Mouse (Mus musculus): ENCODE results near the gene Slc8a3.

Slc8a3 gene

DNA sequence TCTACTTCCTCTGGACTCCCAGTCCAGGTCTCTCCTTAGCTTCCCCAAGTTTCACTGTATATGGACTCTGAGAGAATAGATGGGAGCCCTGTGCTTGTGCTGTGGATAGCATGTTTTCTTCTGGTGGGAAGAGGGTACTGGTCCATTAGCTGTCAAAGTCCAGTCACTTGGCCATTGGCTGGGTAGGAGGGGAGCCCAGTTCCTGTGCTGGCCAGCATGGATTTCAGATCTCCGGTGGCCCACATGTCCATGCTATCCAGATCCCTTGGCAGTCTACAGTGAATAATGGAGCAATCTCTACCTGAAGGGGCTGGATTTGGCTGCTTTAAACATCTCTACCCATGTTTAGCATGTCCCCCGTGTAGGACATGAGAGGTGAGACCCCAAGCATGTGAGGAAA, 148.0 kb downstream of the Slc8a3 start:
- DNase-seq (ENCODE audit: low spot score in 2 of 2): no peak

DNA sequence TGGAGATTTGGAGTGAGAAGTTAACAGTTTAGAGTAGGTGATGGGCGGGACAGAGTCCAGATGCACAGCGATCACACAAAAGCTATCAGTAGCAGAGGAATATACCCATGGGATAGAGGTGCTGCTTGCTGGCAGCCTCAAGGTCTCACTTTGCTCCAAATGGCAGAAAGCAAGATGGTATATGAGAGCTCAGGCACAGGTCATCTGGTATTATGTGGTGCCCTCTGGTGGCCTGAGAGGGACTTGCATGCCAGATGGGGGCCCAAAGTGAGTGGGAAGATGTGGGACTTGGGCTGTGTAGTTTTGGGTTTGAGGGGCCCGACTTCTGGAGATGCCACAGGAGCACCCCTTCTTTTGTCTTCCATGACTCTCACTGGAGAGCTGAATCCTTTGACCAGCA, 150.9 kb downstream of the Slc8a3 start:
- peak; percentile 38 to 54 for DNase-seq (ENCODE audit: low spot score in 2 of 2)

DNA sequence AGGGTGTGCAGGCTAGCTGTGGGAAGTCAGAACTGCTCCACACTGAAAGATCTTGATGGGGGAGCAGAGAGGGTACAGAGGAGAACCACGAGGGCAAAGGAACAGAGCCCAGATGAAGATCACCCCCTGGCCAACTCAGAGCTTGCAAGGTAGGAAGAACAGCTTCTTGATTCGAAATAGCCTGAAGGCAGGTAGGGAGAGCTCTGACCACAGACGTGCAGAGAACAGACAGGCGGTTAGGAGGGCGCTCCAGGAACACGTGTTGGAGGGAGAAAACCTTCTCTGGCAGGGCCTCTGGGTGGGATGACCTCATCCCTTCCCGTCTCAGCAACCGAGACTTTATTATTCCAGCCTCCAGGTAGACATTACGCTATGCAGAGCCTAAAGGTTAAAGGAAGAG, 157.7 kb downstream of the Slc8a3 start:
- no peak for DNase-seq (ENCODE audit: low spot score in 2 of 2)

DNA sequence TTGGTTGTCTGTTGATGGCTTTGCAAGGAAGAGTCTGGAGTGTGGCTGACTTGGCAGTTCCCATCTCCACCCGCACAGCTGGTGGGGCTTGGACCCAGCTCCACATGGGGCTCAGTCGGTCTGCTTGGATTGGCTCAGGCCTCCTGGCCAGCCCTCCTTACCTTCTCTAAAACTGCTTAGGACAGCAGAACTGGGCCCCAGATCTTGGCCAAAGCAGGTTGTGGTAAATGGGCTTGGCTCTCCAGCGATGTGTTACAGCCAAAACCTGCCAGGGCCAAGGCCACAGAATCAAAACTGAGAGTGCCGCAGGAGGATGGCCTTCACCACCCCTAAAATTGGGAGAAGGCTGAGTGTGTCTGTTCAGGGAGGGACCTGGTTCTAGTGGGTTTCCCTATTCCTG, 159.1 kb downstream of the Slc8a3 start:
- DNase-seq (ENCODE audit: low spot score in 2 of 2): no peak

DNA sequence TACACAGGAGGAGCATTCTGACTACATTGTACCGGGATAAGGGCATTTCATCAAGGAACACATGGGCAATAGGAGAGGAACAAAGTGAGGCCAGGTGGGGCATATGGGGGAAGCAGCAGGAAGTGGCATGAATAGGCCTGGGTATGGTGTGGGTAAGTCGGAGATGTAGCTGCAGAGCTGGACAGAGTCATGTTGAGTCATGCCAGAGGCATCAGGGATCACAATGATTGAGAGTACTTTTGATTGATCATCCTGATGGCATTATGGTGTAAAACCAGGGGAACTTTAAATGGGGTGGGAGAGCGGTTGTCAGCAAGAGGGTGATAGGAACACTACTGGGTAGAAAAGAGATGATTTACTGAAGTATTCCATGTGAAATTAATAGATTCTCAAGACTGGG, 160.0 kb downstream of the Slc8a3 start:
- DNase-seq (ENCODE audit: low spot score in 2 of 2): no peak

DNA sequence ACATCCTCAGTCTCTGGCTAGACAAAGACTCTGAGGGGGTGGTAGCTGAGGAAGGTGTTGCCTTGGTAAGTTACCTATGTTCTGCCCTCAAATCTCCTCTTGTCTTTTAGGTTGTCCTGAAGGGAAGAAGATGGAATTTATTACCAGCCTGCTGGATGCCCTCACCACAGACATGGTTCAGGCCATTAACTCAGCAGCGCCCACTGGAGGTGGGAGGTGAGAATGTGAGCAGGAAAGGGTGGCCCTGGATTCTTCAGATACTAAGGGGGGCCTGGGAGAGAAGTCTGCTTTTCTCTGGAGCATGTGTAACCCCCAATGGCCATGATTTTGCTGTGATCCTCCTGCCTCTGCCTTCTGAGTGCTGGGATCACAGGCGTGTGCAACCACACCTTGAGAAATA, 162.9 kb downstream of the Slc8a3 start:
- DNase-seq (ENCODE audit: low spot score in 2 of 2): no peak

DNA sequence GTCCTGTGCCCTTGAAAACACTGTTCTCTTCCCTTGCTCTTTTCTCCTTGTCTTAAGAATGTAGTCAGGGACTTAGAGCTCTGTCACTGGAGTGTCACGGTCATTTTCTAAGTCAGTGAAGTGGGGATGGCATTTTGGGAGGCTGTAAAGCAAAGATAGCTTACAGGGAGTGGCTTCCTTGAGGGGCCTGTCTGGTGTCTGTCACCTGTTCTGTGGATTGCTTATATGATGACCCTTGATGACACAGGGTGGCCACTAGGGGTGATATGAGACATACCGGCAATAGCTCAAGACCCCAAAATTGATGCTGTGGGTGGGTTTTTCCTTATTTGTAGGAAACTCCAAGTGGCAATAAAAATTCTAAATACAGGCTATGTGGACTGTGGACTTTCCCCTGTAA, 164.5 kb downstream of the Slc8a3 start:
- no peak for DNase-seq (ENCODE audit: low spot score in 2 of 2)

DNA sequence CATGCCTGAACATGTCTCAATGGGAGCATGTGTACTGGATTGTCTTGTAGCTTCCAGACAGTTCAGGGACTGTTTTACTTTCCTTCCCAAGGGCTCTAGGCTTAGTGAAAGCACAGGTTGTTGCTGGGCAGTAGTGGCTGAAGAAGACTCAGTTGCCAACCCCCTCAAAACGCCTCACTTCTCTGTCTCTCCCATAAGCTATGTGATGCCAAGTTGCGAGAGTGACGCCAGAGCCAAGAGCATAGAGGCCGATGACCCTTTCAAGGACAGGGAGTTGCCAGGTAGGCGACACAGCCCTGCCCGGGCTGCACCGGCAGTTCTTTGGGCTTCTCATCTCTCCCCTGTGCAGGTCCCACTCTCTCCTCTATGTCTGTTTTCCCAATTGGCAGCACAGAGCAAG, 164.9 kb downstream of the Slc8a3 start:
- no peak for DNase-seq (ENCODE audit: low spot score in 2 of 2)

DNA sequence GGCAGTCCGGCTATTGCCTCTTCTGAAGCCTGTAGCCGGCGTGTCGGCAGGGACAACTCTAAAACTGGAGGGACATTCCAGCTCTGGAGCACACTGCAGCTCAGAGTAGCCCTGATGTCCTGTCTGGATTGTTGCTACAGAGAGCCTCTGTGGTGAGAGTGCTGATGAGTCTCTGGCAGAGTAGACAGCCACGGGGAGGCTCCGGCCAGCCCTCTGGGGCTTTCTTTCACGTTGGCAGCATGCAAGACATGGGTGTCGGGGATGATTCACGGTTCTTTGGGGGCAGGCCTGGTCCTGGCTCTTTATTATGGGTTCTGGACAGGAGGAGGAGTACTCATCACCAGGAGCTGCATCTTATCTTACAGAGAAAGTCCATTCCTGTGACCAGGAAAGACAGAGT, 165.8 kb downstream of the Slc8a3 start:
- DNase-seq (ENCODE audit: low spot score in 2 of 2): no peak

DNA sequence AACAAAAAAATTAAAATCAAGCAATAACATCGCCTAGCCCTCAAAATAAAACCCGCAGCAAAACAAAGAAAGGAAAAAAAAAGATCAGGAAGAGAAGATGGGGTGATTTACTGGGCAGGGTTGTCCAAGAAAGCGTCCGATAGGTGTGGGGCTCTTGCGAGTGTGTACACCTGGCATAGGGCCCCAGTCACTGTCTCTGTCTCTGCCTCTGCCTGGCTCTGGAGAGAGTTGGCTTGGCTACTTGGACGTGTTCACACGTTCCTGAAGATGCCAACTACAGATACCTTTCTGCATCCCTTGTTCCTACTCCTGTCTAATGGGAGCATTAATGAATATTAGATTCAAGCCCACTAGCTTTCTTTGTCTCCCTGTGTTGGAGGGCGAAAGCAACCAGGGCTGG, 166.4 kb downstream of the Slc8a3 start:
- DNase-seq (ENCODE audit: low spot score in 2 of 2): no peak

DNA sequence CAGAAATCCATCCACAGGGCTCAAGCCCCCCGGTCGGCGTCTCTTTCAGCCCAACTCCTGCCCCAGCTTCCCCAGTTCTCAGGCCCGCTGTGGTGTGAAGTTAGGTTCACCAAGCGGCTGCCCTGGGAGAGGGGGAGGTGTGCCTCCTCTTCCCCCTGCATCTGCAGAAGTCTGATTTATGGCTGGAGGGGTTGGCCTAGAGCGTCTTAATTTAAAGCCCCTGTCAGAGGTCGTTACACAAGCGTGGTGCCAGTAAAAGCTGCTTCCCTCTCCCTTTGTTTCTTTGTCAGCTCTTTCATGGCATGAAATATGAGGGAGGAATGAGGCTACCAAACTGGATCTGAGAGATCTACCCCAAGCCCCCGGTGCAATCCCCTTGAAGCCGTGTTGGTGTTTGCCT, 166.9 kb downstream of the Slc8a3 start:
- no peak for DNase-seq (ENCODE audit: low spot score in 2 of 2)

DNA sequence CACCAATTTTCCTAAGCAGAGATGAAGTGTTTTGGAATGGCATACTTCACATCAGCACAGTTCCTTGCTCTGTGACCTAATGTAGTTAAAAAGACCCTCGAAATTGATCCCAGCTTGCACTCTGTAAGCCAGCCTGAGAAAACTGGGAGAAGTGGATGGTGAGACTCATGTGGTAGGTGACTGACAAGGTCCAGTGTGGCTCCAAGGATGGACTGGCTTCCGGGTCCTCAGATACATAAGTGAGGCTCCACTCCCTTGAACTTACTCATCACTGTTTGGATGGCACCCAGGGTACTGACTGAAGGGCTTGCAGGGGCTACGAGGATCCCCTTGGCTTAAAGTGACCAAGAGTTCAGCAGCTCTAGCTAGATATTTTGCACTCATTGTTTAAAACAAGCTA, 169.4 kb downstream of the Slc8a3 start:
- no peak for DNase-seq (ENCODE audit: low spot score in 2 of 2)

DNA sequence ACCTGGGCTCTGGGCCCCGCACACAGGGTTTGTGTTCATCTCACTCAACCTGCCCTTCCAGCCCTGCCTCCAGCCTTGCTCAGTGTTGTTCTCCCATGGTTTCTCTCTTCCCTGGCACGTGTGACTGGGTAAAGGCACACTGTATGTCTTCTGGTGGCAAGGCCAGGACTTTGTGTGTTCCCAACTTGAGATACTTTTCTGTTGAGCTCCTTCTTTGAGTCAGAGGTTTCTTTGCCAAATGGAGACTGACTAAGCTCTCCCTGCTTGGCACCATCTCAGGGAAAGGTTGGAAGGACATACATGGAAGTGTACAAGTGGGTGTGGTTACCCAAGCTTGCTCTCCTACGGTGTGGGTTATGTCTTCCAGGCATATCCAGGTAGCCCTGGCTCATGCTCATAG, 169.8 kb downstream of the Slc8a3 start:
- no peak for DNase-seq (ENCODE audit: low spot score in 2 of 2)

DNA sequence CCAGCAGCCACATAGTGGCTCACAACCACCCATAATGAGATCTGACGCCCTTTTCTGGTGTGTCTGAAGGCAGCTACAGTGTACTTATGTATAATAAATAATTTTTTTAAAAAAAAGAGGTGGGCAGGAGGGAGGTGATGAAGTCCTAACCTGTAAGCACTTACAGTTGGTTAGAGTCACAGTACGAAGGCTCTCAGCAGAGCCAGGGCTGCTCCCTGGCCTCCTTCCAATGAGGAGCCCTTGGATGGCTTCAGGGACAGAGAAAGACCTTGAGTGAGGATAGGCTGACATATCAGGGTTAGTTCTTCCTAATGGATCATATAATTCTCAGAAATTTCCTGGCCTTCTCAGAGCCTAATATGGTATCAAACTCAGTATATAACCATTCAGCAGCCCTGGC, 171.7 kb downstream of the Slc8a3 start:
- no peak for DNase-seq (ENCODE audit: low spot score in 2 of 2)

DNA sequence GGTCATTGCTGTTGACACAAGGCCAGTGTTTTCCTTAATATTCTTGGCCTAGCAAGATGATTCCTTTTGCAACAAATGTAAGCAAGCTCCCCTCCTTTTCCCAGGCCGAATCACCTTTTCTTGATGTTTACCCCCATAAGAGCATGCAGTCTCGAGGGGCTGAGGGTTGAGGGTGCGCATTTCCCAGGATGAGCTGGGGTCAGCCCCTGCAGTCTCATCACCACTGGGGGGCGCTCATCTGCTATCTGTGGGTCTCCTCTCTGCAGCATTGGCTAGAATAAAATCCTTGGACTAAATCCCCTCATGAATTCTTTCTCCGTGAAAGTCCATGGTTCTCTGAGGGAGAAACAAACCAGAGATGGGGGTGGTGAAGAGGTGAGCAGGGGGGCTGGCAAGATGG, 172.1 kb downstream of the Slc8a3 start:
- no peak for DNase-seq (ENCODE audit: low spot score in 2 of 2)

DNA sequence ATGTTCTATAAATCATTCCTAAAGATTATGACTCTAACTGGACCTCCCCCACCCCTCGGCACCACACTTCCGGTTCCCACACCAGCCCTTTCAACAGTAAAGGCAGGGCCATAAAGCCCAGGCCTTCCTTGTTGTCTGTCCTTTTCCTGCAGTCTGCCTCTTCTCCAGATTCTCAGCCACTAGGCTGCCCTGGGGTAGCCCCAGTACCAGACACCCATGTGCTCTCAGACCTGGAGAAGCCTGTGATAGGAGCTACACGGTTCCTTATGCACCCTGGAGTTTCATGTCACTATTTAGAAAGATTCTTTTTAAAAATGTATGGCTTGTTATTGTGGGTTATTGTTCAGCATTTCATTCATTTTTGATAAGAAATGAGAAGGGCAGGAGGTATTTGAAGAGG, 172.6 kb downstream of the Slc8a3 start:
- DNase-seq (ENCODE audit: low spot score in 2 of 2): no peak

DNA sequence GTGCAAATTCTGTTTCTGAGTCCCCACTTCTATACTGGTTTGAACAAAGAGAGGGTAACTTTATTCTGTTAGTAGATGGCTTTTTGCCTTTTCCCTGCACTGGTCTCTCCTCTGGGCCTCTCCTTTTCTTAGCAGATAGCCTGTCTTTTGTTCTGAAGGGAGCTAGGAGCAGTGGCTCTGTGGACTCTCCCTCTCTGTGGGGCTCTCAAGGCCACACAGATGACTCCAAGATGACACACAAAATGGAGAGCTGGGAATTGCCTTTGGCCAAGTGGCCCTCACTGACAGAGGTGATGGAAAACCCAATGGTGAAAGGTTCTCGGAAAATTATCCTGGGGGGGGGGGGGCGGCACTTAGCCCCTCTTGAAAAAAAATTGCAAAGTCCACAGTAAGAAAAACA, 173.0 kb downstream of the Slc8a3 start:
- no peak for DNase-seq (ENCODE audit: low spot score in 2 of 2)

DNA sequence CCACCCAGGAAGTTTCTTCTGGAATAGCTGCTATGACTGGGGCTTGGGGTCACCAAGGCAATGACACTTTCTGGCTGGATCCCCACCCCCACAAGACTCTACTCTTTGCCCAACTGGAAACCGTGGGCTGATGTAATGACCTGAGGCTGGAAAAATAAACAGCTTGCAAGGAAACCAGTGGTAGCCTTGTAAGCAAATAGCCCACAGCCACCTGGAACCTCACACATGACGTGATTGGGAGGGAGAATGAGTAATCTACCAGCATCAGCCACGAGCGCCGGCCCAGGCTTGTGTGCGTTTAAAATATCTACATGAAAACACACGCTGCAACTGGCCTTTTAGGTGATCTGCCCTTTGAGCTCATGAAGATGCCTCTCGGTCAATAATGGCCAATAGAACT, 176.1 kb downstream of the Slc8a3 start:
- no peak for DNase-seq (ENCODE audit: low spot score in 2 of 2)

DNA sequence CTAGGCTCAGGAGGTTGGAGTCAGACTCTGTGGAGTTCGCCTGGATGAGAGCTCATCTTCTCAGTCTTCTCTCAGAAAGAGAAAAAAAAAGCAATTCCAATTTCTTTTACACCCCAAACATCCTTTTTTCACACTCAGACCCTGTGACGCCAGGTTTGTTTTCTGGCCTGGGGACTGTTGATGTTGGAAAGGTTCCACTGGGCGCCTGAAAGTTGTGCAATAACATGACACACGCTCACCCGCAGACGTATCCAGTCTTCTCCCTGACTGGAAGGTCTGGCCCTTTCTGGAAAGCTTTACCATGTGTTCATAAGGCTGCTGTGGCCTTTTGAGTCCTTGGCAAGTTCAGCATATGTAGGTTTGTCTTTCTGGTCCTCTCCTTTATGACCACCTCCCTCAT, 177.3 kb downstream of the Slc8a3 start:
- DNase-seq (ENCODE audit: low spot score in 2 of 2): peak; percentile 20 to 44

DNA sequence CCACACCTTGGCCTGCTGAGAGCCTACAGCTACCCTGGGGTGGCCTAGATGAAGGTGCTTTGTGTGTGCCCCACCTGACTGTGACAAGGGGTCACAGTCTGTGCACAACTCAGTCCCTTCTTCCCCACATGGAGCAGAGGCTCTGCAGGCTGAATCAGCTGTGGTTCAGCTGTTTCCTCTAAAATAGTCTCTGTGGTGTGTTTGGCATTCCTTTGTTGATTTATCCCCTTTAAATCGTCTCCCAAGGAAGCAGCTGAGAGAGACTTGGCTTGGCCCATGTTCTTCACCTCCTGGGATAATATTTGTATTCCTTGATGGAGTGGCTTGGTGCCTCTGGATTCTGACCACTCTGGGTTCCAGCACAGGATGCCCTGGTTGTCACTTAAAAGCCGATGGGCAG, 180.9 kb downstream of the Slc8a3 start:
- no peak for DNase-seq (ENCODE audit: low spot score in 2 of 2)

DNA sequence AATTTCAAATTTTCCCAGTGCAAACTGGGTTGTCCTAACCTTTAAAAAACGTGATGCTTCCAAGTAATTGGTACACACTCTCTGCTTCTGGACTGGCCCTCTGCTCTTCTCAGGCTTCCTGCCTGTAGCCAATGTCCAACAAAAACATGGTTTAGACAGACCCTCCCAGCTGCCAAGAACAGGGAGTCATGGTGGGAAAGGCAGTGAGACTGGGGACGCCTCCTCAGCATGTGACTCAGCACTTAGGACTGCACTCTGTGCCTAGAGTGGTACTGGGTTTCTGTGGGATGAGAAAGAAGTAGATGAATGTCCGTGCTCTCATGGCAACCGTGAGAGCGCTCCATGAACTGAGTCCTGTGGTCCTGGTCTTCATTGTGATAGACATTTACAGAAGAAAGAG, 182.1 kb downstream of the Slc8a3 start:
- DNase-seq (ENCODE audit: low spot score in 2 of 2): no peak

DNA sequence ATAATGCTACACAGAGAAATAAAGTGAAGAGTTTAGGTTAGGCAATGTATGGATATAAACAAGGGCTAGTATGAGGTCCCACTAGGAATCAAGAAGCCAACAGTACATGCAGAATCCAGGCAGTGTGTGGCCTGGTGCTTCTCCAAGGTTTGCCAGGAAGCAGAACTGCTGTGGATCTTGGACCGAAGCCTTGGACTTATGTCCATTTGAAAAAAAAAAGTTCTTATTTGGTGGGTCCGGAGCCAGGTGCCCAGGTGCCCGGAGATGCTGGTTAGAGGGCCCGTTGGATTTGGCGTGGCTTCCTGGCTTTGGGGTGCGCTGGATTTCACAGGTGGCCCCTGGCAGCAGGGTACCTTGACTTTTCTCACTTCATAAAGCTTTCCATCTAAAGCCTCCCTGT, 185.0 kb downstream of the Slc8a3 start:
- DNase-seq (ENCODE audit: low spot score in 2 of 2): no peak
